Mouse (Mus musculus) MEL (cell line): Measurements from ENCODE around the gene Sorcs2. TPM values are rescaled to one million over a fixed set of nuclear protein-coding genes. Genes with fewer than 3 reads are reported as not detected.

Source experiments
- DNase-seq: peaks from one replicate; pipeline ENCODE4 v3.0.0; 2011; ENCODE audit warnings: low read depth, low spot score
- H3K27ac ChIP-seq: 2 replicates; pipeline ENCODE4 v1.5.1; 2012; ENCODE audit warnings: low read depth, mild to moderate bottlenecking, control low read depth, low read length, moderate library complexity; ENCODE audit not compliant: control insufficient read depth
- H3K27me3 ChIP-seq, 2 experiments: fragments of 150-350 bp in 1 of 2; sonication (generic) in 1 of 2; 2 replicates each; pipeline ENCODE4 v1.6.1; 2012; ENCODE audit warnings: low read length in 2 of 2, mild to moderate bottlenecking in 2 of 2, improper control_type of control experiment in 1 of 2, moderate library complexity in 1 of 2; ENCODE audit not compliant: insufficient read depth in 2 of 2, control insufficient read depth in 1 of 2
- H3K36me3 ChIP-seq, 2 experiments: 2 replicates each; pipeline ENCODE4 v1.6.1; 2012 to 2014; ENCODE audit warnings: low read length in 2 of 2, improper control_type of control experiment in 1 of 2, inconsistent platforms in 1 of 2, mild to moderate bottlenecking in 1 of 2; ENCODE audit not compliant: insufficient read depth in 2 of 2, control insufficient read depth in 1 of 2
- H3K4me1 ChIP-seq, 2 experiments: fragments of 150-350 bp in 1 of 2; sonication (generic) in 1 of 2; 2 replicates each; pipeline ENCODE4 v1.6.1; 2012; ENCODE audit warnings: low read length in 2 of 2, improper control_type of control experiment in 1 of 2, mild to moderate bottlenecking in 1 of 2; ENCODE audit not compliant: insufficient read depth in 2 of 2, control insufficient read depth in 1 of 2
- H3K4me3 ChIP-seq, 2 experiments: fragments of 150-350 bp in 1 of 2; sonication (generic) in 1 of 2; 2 replicates each; pipeline ENCODE4 v1.5.1; 2012; ENCODE audit warnings: low read depth in 2 of 2, low read length in 2 of 2, mild to moderate bottlenecking in 2 of 2, moderate library complexity in 2 of 2, control low read depth in 1 of 2, improper control_type of control experiment in 1 of 2; ENCODE audit not compliant: control insufficient read depth in 1 of 2, insufficient read depth in 1 of 2
- H3K79me2 ChIP-seq: 2 replicates; pipeline ENCODE4 v1.6.1; 2012; ENCODE audit warnings: mild to moderate bottlenecking, low read length, moderate library complexity; ENCODE audit not compliant: control insufficient read depth, poor library complexity, insufficient read depth
- H3K9ac ChIP-seq: 2 replicates; pipeline ENCODE4 v1.6.1; 2012; ENCODE audit warnings: low read depth, mild to moderate bottlenecking, control low read depth, low read length, moderate library complexity; ENCODE audit not compliant: control insufficient read depth, poor library complexity, severe bottlenecking
- H3K9me3 ChIP-seq: fragments of 150-350 bp; sonication (generic); replicated peaks from 2 replicates; pipeline ENCODE4 v1.6.1; 2012; ENCODE audit warnings: mild to moderate bottlenecking, low read length, improper control_type of control experiment, moderate library complexity; ENCODE audit not compliant: insufficient read depth
- BHLHE40 ChIP-seq: IDR thresholded peaks from 2 replicates; pipeline ENCODE4 v1.6.1; 2012; ENCODE audit warnings: low read depth, mild to moderate bottlenecking, inconsistent platforms, low read length, improper control_type of control experiment, borderline replicate concordance
- CHD2 ChIP-seq: IDR thresholded peaks from 2 replicates; pipeline ENCODE4 v1.6.1; 2011; ENCODE audit warnings: low read length, improper control_type of control experiment
- E2F4 ChIP-seq: IDR thresholded peaks from 2 replicates; pipeline ENCODE4 v1.6.1; 2011; ENCODE audit warnings: low read depth, low read length, improper control_type of control experiment, borderline replicate concordance
- ELF1 ChIP-seq: IDR thresholded peaks from 2 replicates; pipeline ENCODE4 v1.6.1; 2014; ENCODE audit warnings: low read depth, mild to moderate bottlenecking, inconsistent platforms, low read length, improper control_type of control experiment, moderate library complexity
- EP300 ChIP-seq, 2 experiments: IDR thresholded peaks; 2 replicates each; pipeline ENCODE4 v1.6.1; 2011; ENCODE audit warnings: improper control_type of control experiment in 2 of 2, low read length in 2 of 2, low read depth in 1 of 2, mild to moderate bottlenecking in 1 of 2
- ETS1 ChIP-seq: IDR thresholded peaks from 2 replicates; pipeline ENCODE4 v1.6.1; 2012; ENCODE audit warnings: low read depth, mild to moderate bottlenecking, inconsistent platforms, low read length, improper control_type of control experiment, moderate library complexity
- GABPA ChIP-seq: IDR thresholded peaks from 2 replicates; pipeline ENCODE4 v1.6.1; 2012; ENCODE audit warnings: low read depth, mild to moderate bottlenecking, inconsistent platforms, low read length, improper control_type of control experiment, moderate library complexity
- GATA1 ChIP-seq: IDR thresholded peaks from 2 replicates; pipeline ENCODE4 v1.6.1; 2011; ENCODE audit warnings: low read depth, low read length, improper control_type of control experiment
- HCFC1 ChIP-seq: IDR thresholded peaks from 2 replicates; pipeline ENCODE4 v1.6.1; 2012; ENCODE audit warnings: low read depth, mild to moderate bottlenecking, inconsistent platforms, low read length, improper control_type of control experiment, moderate library complexity
- JUND ChIP-seq: IDR thresholded peaks from 2 replicates; pipeline ENCODE4 v1.6.1; 2011; ENCODE audit warnings: low read depth, mild to moderate bottlenecking, improper control_type of control experiment, low read length
- KAT2A ChIP-seq: conservative IDR thresholded peaks from 2 replicates; pipeline ENCODE4 v1.6.1; 2012; ENCODE audit warnings: low read depth, low read length, improper control_type of control experiment, inconsistent platforms
- MAFK ChIP-seq: IDR thresholded peaks from 2 replicates; pipeline ENCODE4 v1.6.1; 2011; ENCODE audit warnings: low read depth, mild to moderate bottlenecking, low read length, improper control_type of control experiment, borderline replicate concordance
- MAX ChIP-seq: IDR thresholded peaks from 2 replicates; pipeline ENCODE4 v1.6.1; 2011; ENCODE audit warnings: low read length, improper control_type of control experiment
- MXI1 ChIP-seq: IDR thresholded peaks from 2 replicates; pipeline ENCODE4 v1.6.1; 2011; ENCODE audit warnings: mild to moderate bottlenecking, low read depth, low read length, improper control_type of control experiment
- MYC ChIP-seq: IDR thresholded peaks from 2 replicates; pipeline ENCODE4 v1.6.1; 2011; ENCODE audit warnings: low read depth, mild to moderate bottlenecking, low read length, improper control_type of control experiment, moderate library complexity
- NELFE ChIP-seq: IDR thresholded peaks from 2 replicates; pipeline ENCODE4 v1.6.1; 2011; ENCODE audit warnings: low read depth, low read length, improper control_type of control experiment
- NRF1 ChIP-seq: IDR thresholded peaks from 2 replicates; pipeline ENCODE4 v1.6.1; 2014; ENCODE audit warnings: low read depth, mild to moderate bottlenecking, inconsistent platforms, low read length, improper control_type of control experiment, moderate library complexity; ENCODE audit not compliant: poor library complexity, insufficient read depth, severe bottlenecking
- POLR2A ChIP-seq, 2 experiments: IDR thresholded peaks; 2 replicates each; pipeline ENCODE4 v1.6.1; 2011 to 2012; ENCODE audit warnings: low read length in 2 of 2, mild to moderate bottlenecking in 2 of 2, control low read depth in 1 of 2, improper control_type of control experiment in 1 of 2, low read depth in 1 of 2, moderate library complexity in 1 of 2; ENCODE audit not compliant: control insufficient read depth in 1 of 2, insufficient read depth in 1 of 2, poor library complexity in 1 of 2
- POLR2AphosphoS2 ChIP-seq: IDR thresholded peaks from 2 replicates; pipeline ENCODE4 v1.6.1; 2011; ENCODE audit warnings: low read length, improper control_type of control experiment
- POLR2AphosphoS5 ChIP-seq: IDR thresholded peaks from 2 replicates; pipeline ENCODE4 v1.6.1; 2012; ENCODE audit warnings: low read depth, borderline replicate concordance, mild to moderate bottlenecking, inconsistent platforms, low read length, moderate library complexity, mixed read lengths
- TAL1 ChIP-seq: IDR thresholded peaks from 2 replicates; pipeline ENCODE4 v1.6.1; 2012; ENCODE audit warnings: mild to moderate bottlenecking, inconsistent platforms, low read length, moderate library complexity, mixed read lengths
- USF1 ChIP-seq: IDR thresholded peaks from 2 replicates; pipeline ENCODE4 v1.6.1; 2014; ENCODE audit warnings: low read depth, mild to moderate bottlenecking, inconsistent platforms, low read length, improper control_type of control experiment, moderate library complexity
- ZC3H11A ChIP-seq: IDR thresholded peaks from 2 replicates; pipeline ENCODE4 v1.6.1; 2012; ENCODE audit warnings: low read depth, mild to moderate bottlenecking, inconsistent platforms, low read length, improper control_type of control experiment
- ZKSCAN1 ChIP-seq: IDR thresholded peaks from 2 replicates; pipeline ENCODE4 v1.6.1; 2012; ENCODE audit warnings: low read depth, mild to moderate bottlenecking, inconsistent platforms, low read length, improper control_type of control experiment, moderate library complexity
- ZMIZ1 ChIP-seq: IDR thresholded peaks from 2 replicates; pipeline ENCODE4 v1.6.1; 2012; ENCODE audit warnings: low read depth, mild to moderate bottlenecking, inconsistent platforms, low read length, improper control_type of control experiment, moderate library complexity
- ZNF384 ChIP-seq: IDR thresholded peaks from 2 replicates; pipeline ENCODE4 v1.6.1; 2012; ENCODE audit warnings: low read depth, mild to moderate bottlenecking, inconsistent platforms, low read length, improper control_type of control experiment
- polyA plus RNA-seq, 2 experiments: library from polyadenylated mRNA; stranded (reverse) in 1 of 2; unstranded in 1 of 2; fragments of >175 nt in 1 of 2; fragments of >200 nt in 1 of 2; gene quantifications; 2 replicates each; pipeline versions ENCODE4 v1.2.1 to v1.2.4; 2012; ENCODE audit warnings: low replicate concordance in 2 of 2, low read depth in 1 of 2; ENCODE audit not compliant: insufficient read length in 2 of 2, insufficient read depth in 1 of 2, missing spikeins in 1 of 2
- total RNA-seq: library from RNA; depleted of rRNA; stranded (reverse); fragments of 300-350 nt; gene quantifications from 2 replicates; pipeline ENCODE4 v1.2.3, GENCODE M21; 2012

Sorcs2 gene
- total and polyA plus RNA-seq, 3 experiments = not detected

DNA sequence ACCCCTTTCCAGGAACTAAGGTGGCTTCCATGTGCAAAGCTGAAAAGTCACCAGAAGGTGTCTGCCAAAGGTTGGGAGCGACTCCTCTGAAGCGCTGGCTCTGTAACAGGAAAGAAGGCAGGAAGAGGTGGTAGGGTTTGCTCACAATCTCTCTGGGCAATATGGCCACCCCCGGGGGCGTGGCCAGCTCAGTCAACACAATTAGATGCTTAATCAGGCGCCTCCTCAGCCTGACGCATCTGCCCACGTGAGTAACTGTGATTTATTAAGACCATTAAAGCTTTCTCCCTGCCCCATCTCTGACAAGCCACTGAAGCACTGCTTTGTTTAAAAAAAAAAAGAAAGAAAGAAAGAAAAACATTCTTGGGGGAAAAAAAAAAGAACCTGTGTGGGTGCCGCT, 22.1 kb downstream of the Sorcs2 start:
- Histone ChIP-seq H3K27ac (no peak overlapping the region), H3K27me3 (no peaks in the 10 kb centered on the region), H3K79me2 (no peaks in the 10 kb centered on the region), H3K4me1 (no peaks in the 10 kb centered on the region), H3K9ac (no peak overlapping the region), H3K36me3 (no peaks in the 10 kb centered on the region), H3K4me3 (no peak overlapping the region), H3K9me3 (no peaks in the 10 kb centered on the region)
- TF ChIP-seq MXI1 (no peak), E2F4 (no peak), ELF1 (no peak), ETS1 (no peak), MAX (no peak), NRF1 (no peak), CHD2 (no peak), GABPA (no peak), MAFK (no peak), ZC3H11A (no peak), GATA1 (no peak), USF1 (no peak), POLR2AphosphoS5 (no peak), NELFE (no peak), ZKSCAN1 (no peak), KAT2A (no peak), EP300 (IDR thresholded peaks at IDR 0.05; ENCODE audit: low read depth in 1 of 2, low read length in 2 of 2) (no peak), MYC (no peak), TAL1 (no peak)
- DNase-seq = no peak

GRCm38 (mm10) chr5:36374221-36375050, 23.5 kb downstream of the Sorcs2 start:
- no peaks in the 10 kb centered on the region for H3K9me3 ChIP-seq
- no peak overlapping the region for H3K27ac ChIP-seq
- no peaks in the 10 kb centered on the region for H3K4me1 ChIP-seq
- H3K79me2 ChIP-seq = no peaks in the 10 kb centered on the region
- TF ChIP-seq BHLHE40 (no peak), ZKSCAN1 (no peak), MAX (no peak), POLR2AphosphoS5 (no peak), GATA1 (no peak), EP300 (IDR thresholded peaks at IDR 0.05; ENCODE audit: low read depth in 1 of 2, low read length in 2 of 2) (no peak), ZNF384 (no peak), POLR2AphosphoS2 (no peak), HCFC1 (no peak), MXI1 (no peak), JUND (no peak), ZMIZ1 (no peak), POLR2A (IDR thresholded peaks at IDR 0.05; ENCODE audit: control insufficient read depth in 1 of 2, insufficient read depth in 1 of 2, low read depth in 1 of 2, low read length in 2 of 2, poor library complexity in 1 of 2) (no peak), NRF1 (no peak)
- TF ChIP-seq, all 39 proteins: peak for 0
- no peaks in the 10 kb centered on the region for H3K27me3 ChIP-seq
- no peaks in the 10 kb centered on the region for H3K36me3 ChIP-seq
- no peak overlapping the region for H3K9ac ChIP-seq
- no peak overlapping the region for H3K4me3 ChIP-seq
- DNase-seq = no peak
